Mouse (Mus musculus): ENCODE measurements at regions not wholly inside any gene's neighbourhood (a gene's known extent, or its start where the extent isn't known, plus 50 kb on each side); places are given as distances from the start of the nearest gene placed in this dataset.
"Not testable (repeated sequence)": the region's sequence is repeated elsewhere in the genome, so short reads cannot be mapped to it uniquely, and the experiment has no call there.

- WGBS: 63% methylated on average over 3 of the region's 3 CpGs
- H3K4me3 ChIP-seq (replicated peaks; ENCODE audit: extremely low read depth, low read depth, low read length): no peak overlapping the region
Measured at GRCm38 (mm10) chr10:117449416-117450239, 69.8 kb upstream of the Cpsf6 start.

GRCm38 (mm10) chr10:117448783-117449182 is 69.0 kb upstream of the Cpsf6 start:
- H3K4me3 ChIP-seq (replicated peaks; ENCODE audit: extremely low read depth, low read depth, low read length); DNase-seq; H3K4me1 ChIP-seq (ENCODE audit: control insufficient read depth, insufficient read depth, low read length): not testable (repeated sequence)
- WGBS: 93% methylated on average over 3 of the region's 3 CpGs

More at GRCm38 (mm10) chr10:117449416-117450239, 69.8 kb upstream of the Cpsf6 start:
- TF ChIP-seq CTCF (IDR thresholded peaks at IDR 0.05; ENCODE audit: insufficient read depth, low read length) (no peak), POLR2A (IDR thresholded peaks at IDR 0.05; ENCODE audit: borderline replicate concordance, extremely low read depth, low read depth, low read length) (no peak)
- DNase-seq: no peak
- no peaks in the 10 kb centered on the region; the same call in 1 of the 2 replicates for H3K4me1 ChIP-seq (ENCODE audit: control insufficient read depth, insufficient read depth, low read length)

- WGBS: 89% methylated on average over 8 of the region's 8 CpGs
- TF ChIP-seq POLR2A (IDR thresholded peaks at IDR 0.05; ENCODE audit: borderline replicate concordance, extremely low read depth, low read depth, low read length): no peak
- TF ChIP-seq CTCF (IDR thresholded peaks at IDR 0.05; ENCODE audit: insufficient read depth, low read length): no peak
- DNase-seq: no peak
- Histone ChIP-seq H3K4me1 (ENCODE audit: control insufficient read depth, insufficient read depth, low read length) (no peaks in the 10 kb centered on the region; the same call in 1 of the 2 replicates), H3K4me3 (replicated peaks; ENCODE audit: extremely low read depth, low read depth, low read length) (no peak overlapping the region)
Measured at GRCm38 (mm10) chr10:117447626-117448025, 67.8 kb upstream of the Cpsf6 start.

- TF ChIP-seq CTCF (IDR thresholded peaks at IDR 0.05; ENCODE audit: insufficient read depth, low read length) (no peak), POLR2A (IDR thresholded peaks at IDR 0.05; ENCODE audit: borderline replicate concordance, extremely low read depth, low read depth, low read length) (no peak)
- WGBS: 75% methylated on average over 8 of the region's 8 CpGs
- Histone ChIP-seq H3K4me1 (ENCODE audit: control insufficient read depth, insufficient read depth, low read length) (no peaks in the 10 kb centered on the region; the same call in 1 of the 2 replicates), H3K4me3 (replicated peaks; ENCODE audit: extremely low read depth, low read depth, low read length) (no peak overlapping the region)
- DNase-seq: no peak
Measured at GRCm38 (mm10) chr10:117447206-117447605, 67.4 kb upstream of the Cpsf6 start.

- WGBS: 86% methylated on average over 7 of the region's 7 CpGs
- H3K4me3 ChIP-seq (replicated peaks; ENCODE audit: extremely low read depth, low read depth, low read length): no peak overlapping the region
- no peak for DNase-seq
- TF ChIP-seq CTCF (IDR thresholded peaks at IDR 0.05; ENCODE audit: insufficient read depth, low read length): no peak
- no peak for TF ChIP-seq POLR2A (IDR thresholded peaks at IDR 0.05; ENCODE audit: borderline replicate concordance, extremely low read depth, low read depth, low read length)
- H3K4me1 ChIP-seq (ENCODE audit: control insufficient read depth, insufficient read depth, low read length): no peaks in the 10 kb centered on the region; the same call in 1 of the 2 replicates
Measured at GRCm38 (mm10) chr10:117446776-117447175, 67.0 kb upstream of the Cpsf6 start.

GRCm38 (mm10) chr10:117445801-117446490 is 66.1 kb upstream of the Cpsf6 start:
- TF ChIP-seq POLR2A (IDR thresholded peaks at IDR 0.05; ENCODE audit: borderline replicate concordance, extremely low read depth, low read depth, low read length) (no peak), CTCF (IDR thresholded peaks at IDR 0.05; ENCODE audit: insufficient read depth, low read length) (no peak)
- H3K4me1 ChIP-seq (ENCODE audit: control insufficient read depth, insufficient read depth, low read length): no peaks in the 10 kb centered on the region; the same call in 1 of the 2 replicates
- WGBS: 91% methylated on average over 15 of the region's 15 CpGs
- DNase-seq: no peak
- no peak overlapping the region for H3K4me3 ChIP-seq (replicated peaks; ENCODE audit: extremely low read depth, low read depth, low read length)

- WGBS: 34% methylated on average over 6 of the region's 6 CpGs
- DNase-seq: no peak
- TF ChIP-seq CTCF (IDR thresholded peaks at IDR 0.05; ENCODE audit: insufficient read depth, low read length) (no peak), POLR2A (IDR thresholded peaks at IDR 0.05; ENCODE audit: borderline replicate concordance, extremely low read depth, low read depth, low read length) (no peak)
Measured at GRCm38 (mm10) chr10:117445181-117445790, 65.5 kb upstream of the Cpsf6 start.

GRCm38 (mm10) chr10:117444761-117445160 is 64.9 kb upstream of the Cpsf6 start:
- TF ChIP-seq CTCF (IDR thresholded peaks at IDR 0.05; ENCODE audit: insufficient read depth, low read length) (no peak), POLR2A (IDR thresholded peaks at IDR 0.05; ENCODE audit: borderline replicate concordance, extremely low read depth, low read depth, low read length) (no peak)
- Histone ChIP-seq H3K4me3 (replicated peaks; ENCODE audit: extremely low read depth, low read depth, low read length) (no peak overlapping the region), H3K4me1 (ENCODE audit: control insufficient read depth, insufficient read depth, low read length) (no peaks in the 10 kb centered on the region; the same call in 1 of the 2 replicates)
- no peak for DNase-seq
- WGBS: 67% methylated on average over 10 of the region's 10 CpGs

More at GRCm38 (mm10) chr10:117445181-117445790, 65.5 kb upstream of the Cpsf6 start:
- Histone ChIP-seq H3K4me1 (ENCODE audit: control insufficient read depth, insufficient read depth, low read length) (no peaks in the 10 kb centered on the region; the same call in 1 of the 2 replicates), H3K4me3 (replicated peaks; ENCODE audit: extremely low read depth, low read depth, low read length) (no peak overlapping the region)
